Mouse (Mus musculus): ENCODE data around the gene Prr5. TPM values are rescaled to one million over a fixed set of nuclear protein-coding genes. Genes with fewer than 3 reads are reported as not detected.
A peak's percentile ranks its signal among the peaks of the same experiment; 100 is the strongest.

Prr5 gene
- polyA plus RNA-seq, 1 experiment from 2014 or later = 20.4 TPM

DNA sequence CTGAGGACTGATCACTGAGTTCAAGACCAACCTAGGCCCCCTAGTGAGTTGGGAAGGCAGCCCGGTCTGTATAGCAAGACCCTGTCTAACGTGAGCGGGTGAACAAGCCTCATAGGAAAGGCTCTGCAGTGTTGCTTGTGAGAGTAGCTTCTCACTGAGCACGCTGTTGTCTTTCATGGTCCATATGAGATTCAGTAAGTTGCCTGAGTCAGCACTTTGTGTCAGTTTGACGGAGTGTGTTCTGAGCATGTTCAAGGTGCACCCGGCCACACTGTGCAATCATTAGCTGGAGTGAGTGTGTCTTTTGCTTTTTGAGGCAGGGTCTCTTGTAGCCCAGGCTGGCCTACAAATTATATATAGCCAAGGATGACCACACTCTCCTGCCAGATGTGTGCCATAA is 22.1 kb downstream of the Prr5 start:
- Histone ChIP-seq H3K27me3 (replicated peaks; ENCODE audit: control insufficient read depth, insufficient read depth, low read length) (no peaks in the 10 kb centered on the region), H3K4me1 (replicated peaks; ENCODE audit: control insufficient read depth, insufficient read depth, low read length) (peaks cover 5% of the 10 kb centered on the region), H3K9me3 (ENCODE audit: control insufficient read depth, low read length) (no peaks in the 10 kb centered on the region), H3K4me3 (ENCODE audit: low read depth, low read length) (no peak overlapping the region), H3K27ac (ENCODE audit: low read depth, low read length) (no peak overlapping the region), H3K9ac (ENCODE audit: low read depth, low read length) (no peak overlapping the region), H3K4me2 (no peak overlapping the region), H3K36me3 (ENCODE audit: control insufficient read depth, insufficient read depth, low read length) (peaks cover 38% of the 10 kb centered on the region; the same call in 1 of the 2 replicates)
- 93% methylated on average over 6 of the region's 6 CpGs for WGBS
- ATAC-seq (replicated peaks; ENCODE audit: low FRiP score) = no peak
- no peak for DNase-seq (ENCODE audit: low spot score)

DNA sequence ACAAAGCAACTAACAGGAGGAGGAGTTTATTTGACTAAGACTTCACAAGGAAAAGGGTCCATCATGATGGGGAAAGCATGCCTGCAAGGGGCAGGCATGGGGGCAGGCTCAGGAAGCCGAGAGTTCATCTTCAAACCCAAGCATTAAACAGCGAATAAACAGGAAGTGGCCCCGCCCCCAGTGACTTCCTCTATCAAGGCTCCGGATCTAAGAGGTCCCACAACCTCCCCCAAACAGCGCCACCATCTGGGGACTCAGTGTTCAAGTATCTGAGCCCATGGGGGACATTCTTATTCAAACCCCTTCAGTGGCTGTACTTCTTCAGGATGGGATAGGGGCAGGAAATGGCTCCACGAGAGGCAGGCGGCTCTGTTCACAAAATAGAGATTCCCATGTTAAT is 23.2 kb downstream of the Prr5 start:
- no peaks in the 10 kb centered on the region for H3K4me1 ChIP-seq (replicated peaks; ENCODE audit: control insufficient read depth, insufficient read depth, low read length)
- WGBS = 77% methylated on average over 7 of the region's 7 CpGs
- DNase-seq (ENCODE audit: low spot score) = no peak

DNA sequence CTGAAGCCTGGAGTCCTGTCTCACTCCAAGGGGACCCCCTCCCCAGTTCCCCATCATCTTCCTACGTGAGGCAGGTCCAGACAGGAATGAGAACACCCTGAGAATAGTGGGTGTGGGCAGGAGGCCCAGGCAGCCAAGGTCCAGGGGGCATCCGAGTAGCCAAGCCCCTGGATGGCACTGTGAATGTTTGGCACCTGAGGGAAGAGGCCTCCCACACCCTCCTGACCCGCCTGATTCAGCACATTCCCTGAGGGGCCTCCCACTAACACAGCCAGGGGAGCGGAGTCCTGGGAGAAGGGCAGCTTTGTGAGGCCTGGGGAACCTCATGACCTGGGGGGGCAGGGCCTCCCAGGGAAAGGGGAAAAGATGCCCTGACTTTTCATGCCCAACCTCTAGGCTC is 26.6 kb downstream of the Prr5 start:
- Histone ChIP-seq H3K9me3 (ENCODE audit: control insufficient read depth, low read length) (no peaks in the 10 kb centered on the region), H3K27me3 (replicated peaks; ENCODE audit: control insufficient read depth, insufficient read depth, low read length) (no peaks in the 10 kb centered on the region), H3K9ac (ENCODE audit: low read depth, low read length) (no peak overlapping the region), H3K4me3 (ENCODE audit: low read depth, low read length) (no peak overlapping the region), H3K4me2 (no peak overlapping the region), H3K36me3 (ENCODE audit: control insufficient read depth, insufficient read depth, low read length) (peaks cover 21% of the 10 kb centered on the region; the same call in 1 of the 2 replicates), H3K27ac (ENCODE audit: low read depth, low read length) (no peak overlapping the region), H3K4me1 (replicated peaks; ENCODE audit: control insufficient read depth, insufficient read depth, low read length) (no peaks in the 10 kb centered on the region)
- no peak for ATAC-seq (replicated peaks; ENCODE audit: low FRiP score)
- DNase-seq (ENCODE audit: low spot score) = no peak
- 78% methylated on average over 4 of the region's 4 CpGs for WGBS

More for the DNA sequence above, 23.2 kb downstream of the Prr5 start:
- Histone ChIP-seq H3K27me3 (replicated peaks; ENCODE audit: control insufficient read depth, insufficient read depth, low read length) (no peaks in the 10 kb centered on the region), H3K9ac (ENCODE audit: low read depth, low read length) (no peak overlapping the region), H3K4me2 (no peak overlapping the region), H3K36me3 (ENCODE audit: control insufficient read depth, insufficient read depth, low read length) (peaks cover 39% of the 10 kb centered on the region; the same call in 1 of the 2 replicates), H3K27ac (ENCODE audit: low read depth, low read length) (no peak overlapping the region), H3K4me3 (ENCODE audit: low read depth, low read length) (no peak overlapping the region), H3K9me3 (ENCODE audit: control insufficient read depth, low read length) (no peaks in the 10 kb centered on the region)
- ATAC-seq (replicated peaks; ENCODE audit: low FRiP score) = no peak

DNA sequence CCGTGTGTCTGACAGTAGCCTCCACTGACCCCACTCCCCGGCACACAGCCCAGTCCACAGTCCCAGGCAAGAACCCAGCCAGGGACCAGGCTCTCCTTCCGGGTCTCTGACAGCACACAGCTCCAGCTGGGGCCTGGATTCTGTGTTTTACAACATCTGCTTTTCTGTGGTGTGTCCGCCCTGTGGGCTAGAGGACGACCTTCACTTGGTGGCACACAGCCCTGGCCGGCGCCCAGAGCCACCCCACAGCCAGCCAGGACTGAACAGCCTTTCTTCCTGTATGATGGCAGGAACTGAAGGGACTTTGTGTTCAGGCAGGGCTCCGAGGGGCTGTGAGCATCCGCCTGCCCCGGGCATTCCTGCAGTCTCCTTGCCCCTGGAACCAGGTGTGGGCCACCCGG is 28.2 kb downstream of the Prr5 start:
- DNase-seq (ENCODE audit: low spot score) = no peak
- no peak for ATAC-seq (replicated peaks; ENCODE audit: low FRiP score)
- no peaks in the 10 kb centered on the region for H3K27me3 ChIP-seq (replicated peaks; ENCODE audit: control insufficient read depth, insufficient read depth, low read length)
- no peak overlapping the region for H3K9ac ChIP-seq (ENCODE audit: low read depth, low read length)
- no peaks in the 10 kb centered on the region for H3K4me1 ChIP-seq (replicated peaks; ENCODE audit: control insufficient read depth, insufficient read depth, low read length)
- no peak overlapping the region for H3K4me2 ChIP-seq
- peaks cover 10% of the 10 kb centered on the region; the same call in 1 of the 2 replicates for H3K36me3 ChIP-seq (ENCODE audit: control insufficient read depth, insufficient read depth, low read length)
- WGBS = 80% methylated on average over 11 of the region's 11 CpGs
- H3K9me3 ChIP-seq (ENCODE audit: control insufficient read depth, low read length) = no peaks in the 10 kb centered on the region
- no peak overlapping the region for H3K4me3 ChIP-seq (ENCODE audit: low read depth, low read length)
- H3K27ac ChIP-seq (ENCODE audit: low read depth, low read length) = no peak overlapping the region

DNA sequence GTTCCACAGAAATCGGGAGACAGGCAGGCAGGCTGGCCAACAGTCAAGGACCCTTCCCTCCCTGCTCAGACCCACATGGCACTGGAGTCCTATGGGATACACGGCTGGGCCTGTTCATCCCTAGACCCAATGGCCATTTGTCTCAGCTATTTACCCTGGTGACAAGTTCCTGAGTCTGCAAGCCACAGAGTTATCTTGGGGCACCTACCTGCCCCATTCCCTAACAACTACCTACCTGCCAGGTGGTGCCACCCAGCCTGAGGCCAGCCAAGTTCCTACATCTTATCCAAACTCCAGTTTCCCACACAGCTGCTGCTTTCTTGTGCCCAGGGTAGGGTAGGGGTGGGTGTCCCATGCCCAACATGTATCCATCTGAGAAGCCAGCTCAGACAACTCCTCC is 28.8 kb downstream of the Prr5 start:
- 66% methylated on average over 2 of the region's 2 CpGs for WGBS
- Histone ChIP-seq H3K4me2 (no peak overlapping the region), H3K9ac (ENCODE audit: low read depth, low read length) (no peak overlapping the region), H3K9me3 (ENCODE audit: control insufficient read depth, low read length) (no peaks in the 10 kb centered on the region), H3K4me3 (ENCODE audit: low read depth, low read length) (no peak overlapping the region), H3K27me3 (replicated peaks; ENCODE audit: control insufficient read depth, insufficient read depth, low read length) (no peaks in the 10 kb centered on the region), H3K27ac (ENCODE audit: low read depth, low read length) (no peak overlapping the region), H3K36me3 (ENCODE audit: control insufficient read depth, insufficient read depth, low read length) (peaks cover 10% of the 10 kb centered on the region; the same call in 1 of the 2 replicates), H3K4me1 (replicated peaks; ENCODE audit: control insufficient read depth, insufficient read depth, low read length) (no peaks in the 10 kb centered on the region)
- no peak for DNase-seq (ENCODE audit: low spot score)
- no peak for ATAC-seq (replicated peaks; ENCODE audit: low FRiP score)

DNA sequence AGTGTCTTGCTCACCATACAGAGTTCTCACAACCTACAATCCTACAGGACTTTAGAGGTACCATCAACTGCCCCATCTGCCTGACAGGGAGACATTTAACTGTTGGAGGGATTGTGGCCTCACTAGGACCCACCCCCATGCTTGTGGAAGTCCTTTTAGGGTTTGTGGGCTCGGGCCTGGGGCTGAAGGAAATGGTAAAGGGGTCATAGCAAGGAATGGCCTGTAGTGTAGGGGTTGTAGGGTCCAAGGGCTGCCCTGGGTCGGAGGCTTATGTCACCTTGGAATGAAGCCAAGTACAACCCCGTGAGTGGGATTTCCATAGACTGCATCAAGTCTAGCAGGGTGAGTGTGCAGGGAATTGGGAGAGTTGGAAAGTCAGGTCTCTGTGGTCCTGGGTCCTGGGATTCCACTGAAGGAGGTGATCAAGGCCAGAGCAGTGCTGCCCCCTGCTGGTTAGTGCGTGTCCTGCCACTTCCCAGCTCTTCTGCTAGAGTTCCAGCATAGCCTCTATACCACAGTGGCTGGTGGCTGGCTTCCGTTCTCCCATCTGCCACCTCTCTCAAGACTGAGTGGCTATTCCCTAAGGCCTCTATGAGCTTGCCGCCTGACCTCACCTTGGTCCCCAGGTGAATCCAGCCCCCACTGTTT is 30.9 kb downstream of the Prr5 start:
- no peak; the same call in 1 of the 2 replicates for ATAC-seq (replicated peaks; ENCODE audit: low FRiP score)
- peak; percentile 61 for DNase-seq (ENCODE audit: low spot score)
- Histone ChIP-seq H3K27ac (ENCODE audit: low read depth, low read length) (no peak overlapping the region), H3K9me3 (ENCODE audit: control insufficient read depth, low read length) (no peaks in the 10 kb centered on the region), H3K27me3 (replicated peaks; ENCODE audit: control insufficient read depth, insufficient read depth, low read length) (no peaks in the 10 kb centered on the region), H3K4me3 (ENCODE audit: low read depth, low read length) (no peak overlapping the region), H3K36me3 (ENCODE audit: control insufficient read depth, insufficient read depth, low read length) (peaks cover 3% of the 10 kb centered on the region; the same call in 1 of the 2 replicates), H3K4me1 (replicated peaks; ENCODE audit: control insufficient read depth, insufficient read depth, low read length) (no peaks in the 10 kb centered on the region), H3K9ac (ENCODE audit: low read depth, low read length) (no peak overlapping the region), H3K4me2 (no peak overlapping the region)
- WGBS = 52% methylated on average over 6 of the region's 6 CpGs

DNA sequence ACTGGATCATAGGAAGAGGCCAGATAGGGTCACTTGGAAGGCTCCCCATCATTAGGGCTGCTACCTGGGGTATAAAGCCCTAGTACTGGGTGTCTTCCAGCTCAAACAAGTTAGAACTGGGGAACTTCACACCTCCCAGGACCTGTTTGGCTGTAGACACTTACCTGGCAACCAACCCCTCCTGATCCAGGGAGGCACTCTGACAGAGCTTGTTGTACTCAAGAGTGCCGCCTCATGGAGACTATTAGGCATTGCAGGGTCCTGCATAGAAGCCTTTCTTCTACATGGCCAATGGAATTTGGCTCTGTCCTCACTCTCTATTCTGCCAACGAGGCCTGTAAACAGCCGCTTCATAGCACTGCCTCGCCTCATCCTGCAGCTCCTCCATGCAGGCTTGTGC is 32.5 kb downstream of the Prr5 start:
- no peaks in the 10 kb centered on the region for H3K27me3 ChIP-seq (replicated peaks; ENCODE audit: control insufficient read depth, insufficient read depth, low read length)
- no peaks in the 10 kb centered on the region; the same call in 1 of the 2 replicates for H3K36me3 ChIP-seq (ENCODE audit: control insufficient read depth, insufficient read depth, low read length)
- H3K9me3 ChIP-seq (ENCODE audit: control insufficient read depth, low read length) = no peaks in the 10 kb centered on the region
- no peaks in the 10 kb centered on the region for H3K4me1 ChIP-seq (replicated peaks; ENCODE audit: control insufficient read depth, insufficient read depth, low read length)
- DNase-seq (ENCODE audit: low spot score) (no peak), ATAC-seq (replicated peaks; ENCODE audit: low FRiP score) (no peak)
- no peak overlapping the region for H3K27ac ChIP-seq (ENCODE audit: low read depth, low read length)
- H3K4me2 ChIP-seq = no peak overlapping the region
- H3K9ac ChIP-seq (ENCODE audit: low read depth, low read length) = no peak overlapping the region
- WGBS = 38% methylated on average over 4 of the region's 4 CpGs
- no peak overlapping the region for H3K4me3 ChIP-seq (ENCODE audit: low read depth, low read length)

DNA sequence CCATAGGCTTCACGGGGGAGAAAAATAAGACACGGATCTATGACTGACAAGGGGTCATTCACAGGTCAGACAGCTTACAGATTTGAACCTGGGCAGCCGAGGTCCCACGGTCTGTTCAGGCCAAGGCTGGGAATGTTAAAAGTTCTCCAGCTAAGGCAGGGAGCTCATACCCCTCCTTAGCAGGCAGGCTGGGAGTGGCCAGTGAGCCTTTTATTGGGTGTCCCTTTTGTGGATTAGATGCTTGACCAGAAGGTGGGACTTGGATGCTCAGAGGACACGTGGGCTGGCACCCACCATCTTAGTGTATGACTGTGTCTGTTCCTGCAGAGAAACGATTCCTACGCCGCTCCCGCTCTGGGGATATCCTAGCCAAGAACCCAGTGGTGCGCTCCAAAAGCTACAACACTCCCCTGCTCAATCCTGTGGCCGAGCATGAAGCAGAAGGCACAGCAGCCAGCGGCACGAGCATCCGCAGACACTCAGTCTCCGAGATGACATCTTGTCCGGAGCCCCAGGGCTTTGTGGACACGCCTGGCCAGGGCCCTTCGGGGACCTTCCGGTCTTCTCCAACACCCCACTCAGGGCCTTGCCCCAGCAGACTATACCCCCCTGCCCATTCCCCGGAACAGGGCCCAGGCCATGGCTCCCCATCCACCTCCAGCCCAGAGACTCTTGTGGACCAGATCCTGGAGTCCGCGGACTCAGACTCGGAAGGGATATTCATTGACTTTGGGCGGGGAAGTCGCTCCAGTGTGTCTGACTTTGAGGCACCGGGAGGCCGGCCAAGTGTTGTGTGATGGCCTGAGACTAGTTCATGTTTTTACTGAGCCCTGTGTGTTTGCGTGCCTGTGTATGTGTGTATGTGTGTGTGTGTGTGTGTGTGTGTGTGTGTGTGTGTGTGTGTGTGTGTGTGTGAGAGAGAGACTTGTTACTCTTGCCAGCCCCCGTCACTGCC is 33.2 kb downstream of the Prr5 start:
- Histone ChIP-seq H3K9ac (ENCODE audit: low read depth, low read length) (no peak overlapping the region), H3K27ac (ENCODE audit: low read depth, low read length) (no peak overlapping the region), H3K9me3 (ENCODE audit: control insufficient read depth, low read length) (no peaks in the 10 kb centered on the region), H3K4me2 (no peak overlapping the region), H3K27me3 (replicated peaks; ENCODE audit: control insufficient read depth, insufficient read depth, low read length) (no peaks in the 10 kb centered on the region), H3K4me1 (replicated peaks; ENCODE audit: control insufficient read depth, insufficient read depth, low read length) (no peaks in the 10 kb centered on the region), H3K4me3 (ENCODE audit: low read depth, low read length) (no peak overlapping the region), H3K36me3 (ENCODE audit: control insufficient read depth, insufficient read depth, low read length) (no peaks in the 10 kb centered on the region; the same call in 1 of the 2 replicates)
- ATAC-seq (replicated peaks; ENCODE audit: low FRiP score) (no peak), DNase-seq (ENCODE audit: low spot score) (no peak)
- 88% methylated on average over 29 of the region's 29 CpGs for WGBS
